ENCODE assay signal across 12 mouse cellular contexts in genomic region chr4:137465125-137465787, GRCm38 (mm10). TPM values are rescaled to one million over a fixed set of nuclear protein-coding genes. Genes with fewer than 3 reads are reported as not detected.
DNase-seq lines count a peak whose midpoint lies in the region; ATAC-seq and TF ChIP-seq lines count a peak whose summit lies in the region.
"Had no signal": no experiment of that assay in that cellular context is flagged by ENCODE, and none has a peak within 500 bp of the region (broad histone marks: within the 10 kb centered on the region; RNA-seq: fewer than 3 reads in every experiment).

No protein-coding gene starts in this region.

- TF ChIP-seq POLR2A in liver, adult 2 months (IDR thresholded peaks at IDR 0.05; ENCODE audit: extremely low read depth, insufficient read depth, low read length), result no peak

- H3K27me3 ChIP-seq in liver, adult 2 months (ENCODE audit: control insufficient read depth, insufficient read depth, low read length), result no peaks in the 10 kb centered on the region
- peaks cover 22% of the 10 kb centered on the region for H3K27me3 ChIP-seq in liver, embryonic 12.5 days (replicated peaks)
- H3K27me3 ChIP-seq in embryonic facial prominence, embryonic 15.5 days, result no peaks in the 10 kb centered on the region
- H3K27me3 ChIP-seq in heart, embryonic 15.5 days, result no peaks in the 10 kb centered on the region
- H3K27me3 ChIP-seq in limb, embryonic 10.5 days (ENCODE audit: low read depth, poor library complexity, severe bottlenecking), result no peaks in the 10 kb centered on the region

- H3K79me2 ChIP-seq in liver, adult 2 months (ENCODE audit: control insufficient read depth, insufficient read depth, low read length), result no peaks in the 10 kb centered on the region

- H3K36me3 ChIP-seq in liver, adult 2 months (ENCODE audit: control insufficient read depth, insufficient read depth, low read length), result no peaks in the 10 kb centered on the region
- no peaks in the 10 kb centered on the region for H3K36me3 ChIP-seq in liver, embryonic 12.5 days
- no peaks in the 10 kb centered on the region for H3K36me3 ChIP-seq in embryonic facial prominence, embryonic 15.5 days
- no peaks in the 10 kb centered on the region for H3K36me3 ChIP-seq in heart, embryonic 15.5 days
- no peaks in the 10 kb centered on the region for H3K36me3 ChIP-seq in limb, embryonic 10.5 days
- H3K36me3 ChIP-seq: midbrain, embryonic 13.5 days had no signal

- H3K4me2 ChIP-seq in liver, embryonic 12.5 days, result no peak overlapping the region
- no peak overlapping the region for H3K4me2 ChIP-seq in embryonic facial prominence, embryonic 15.5 days (replicated peaks)
- no peak overlapping the region for H3K4me2 ChIP-seq in heart, embryonic 15.5 days
- H3K4me2 ChIP-seq: midbrain, embryonic 13.5 days had no signal

- TF ChIP-seq CTCF in liver, adult 2 months (IDR thresholded peaks at IDR 0.05; ENCODE audit: low read depth, low read length), result no peak

- H3K27ac ChIP-seq in liver, adult 2 months (replicated peaks; ENCODE audit: insufficient read depth, low read depth, low read length), result 0 out of 2 replicates have a peak overlapping the region, but pooled peaks have one; percentile 9
- no peak overlapping the region for H3K27ac ChIP-seq in liver, embryonic 12.5 days
- H3K27ac ChIP-seq in embryonic facial prominence, embryonic 15.5 days (replicated peaks), result peak overlapping the region; percentile 65
- peak overlapping the region; percentile 91 for H3K27ac ChIP-seq in heart, embryonic 15.5 days
- H3K27ac ChIP-seq in limb, embryonic 10.5 days, result peak overlapping the region; percentile 62
- H3K27ac ChIP-seq: midbrain, embryonic 13.5 days had no signal

- ATAC-seq in liver, embryonic 12.5 days, result no peak
- ATAC-seq in embryonic facial prominence, embryonic 15.5 days (ENCODE audit: insufficient number of reproducible peaks, low FRiP score, low TSS enrichment, low read depth), result no peak
- no peak for ATAC-seq in heart, embryonic 15.5 days (replicated peaks; ENCODE audit: insufficient number of reproducible peaks, insufficient read depth, low FRiP score, low read depth)
- ATAC-seq in inflammation-experienced regulatory T-cells, adult 6 months, result no peak
- ATAC-seq: midbrain, embryonic 13.5 days had no signal

- H3K4me1 ChIP-seq in liver, adult 2 months (ENCODE audit: control insufficient read depth, insufficient read depth, low read length), result 0 out of 2 replicates have a peak, but pooled peaks cover 3% of the 10 kb centered on the region
- H3K4me1 ChIP-seq in liver, embryonic 12.5 days, result peaks cover 44% of the 10 kb centered on the region
- H3K4me1 ChIP-seq in embryonic facial prominence, embryonic 15.5 days, result peaks cover 58% of the 10 kb centered on the region
- H3K4me1 ChIP-seq in heart, embryonic 15.5 days (replicated peaks), result peaks cover 55% of the 10 kb centered on the region
- peaks cover 62% of the 10 kb centered on the region for H3K4me1 ChIP-seq in limb, embryonic 10.5 days

- no peaks in the 10 kb centered on the region for H3K9me3 ChIP-seq in liver, embryonic 12.5 days (replicated peaks)
- H3K9me3 ChIP-seq in embryonic facial prominence, embryonic 15.5 days (replicated peaks), result no peaks in the 10 kb centered on the region
- no peaks in the 10 kb centered on the region for H3K9me3 ChIP-seq in heart, embryonic 15.5 days (replicated peaks)
- no peaks in the 10 kb centered on the region for H3K9me3 ChIP-seq in limb, embryonic 10.5 days (replicated peaks)
- H3K9me3 ChIP-seq: midbrain, embryonic 13.5 days had no signal

- DNase-seq in liver, adult 2 months (ENCODE audit: extremely low read depth, low read depth, low spot score), result no peak
- DNase-seq in limb, embryonic 10.5 days (ENCODE audit: low spot score), result no peak
- DNase-seq in spleen, postnatal 14 days (ENCODE audit: low spot score in 2 of 2), result no peak
- DNase-seq: cerebellum, adult 11 months had no signal

- no peak overlapping the region for H3K9ac ChIP-seq in liver, adult 2 months (ENCODE audit: low read depth, low read length)
- no peak overlapping the region for H3K9ac ChIP-seq in liver, embryonic 12.5 days
- no peak overlapping the region for H3K9ac ChIP-seq in embryonic facial prominence, embryonic 15.5 days
- H3K9ac ChIP-seq in heart, embryonic 15.5 days, result no peak overlapping the region
- H3K9ac ChIP-seq: midbrain, embryonic 13.5 days had no signal

- WGBS in liver, adult 2 months, result 69% methylated on average over 13 of the region's 13 CpGs
- 55% methylated on average over 13 of the region's 13 CpGs for WGBS in liver, embryonic 12.5 days (ENCODE audit: insufficient replicate concordance)
- 52% methylated on average over 13 of the region's 13 CpGs for WGBS in embryonic facial prominence, embryonic 15.5 days
- WGBS in heart, embryonic 15.5 days, result 52% methylated on average over 13 of the region's 13 CpGs
- 79% methylated on average over 13 of the region's 13 CpGs for WGBS in limb, embryonic 10.5 days

- H3K4me3 ChIP-seq in liver, adult 2 months (ENCODE audit: insufficient read depth, low read depth, low read length), result no peak overlapping the region
- no peak overlapping the region for H3K4me3 ChIP-seq in liver, embryonic 12.5 days
- no peak overlapping the region for H3K4me3 ChIP-seq in embryonic facial prominence, embryonic 15.5 days (replicated peaks)
- H3K4me3 ChIP-seq in heart, embryonic 15.5 days, result no peak overlapping the region
- no peak overlapping the region for H3K4me3 ChIP-seq in limb, embryonic 10.5 days
- H3K4me3 ChIP-seq: midbrain, embryonic 13.5 days had no signal

RNA-seq across cellular contexts. Expression of gene Hspg2, which starts 3.3 kb away (rescaled TPM):
- 7.2 and 11.8 TPM in 2 replicates for total RNA-seq in liver, adult 2 months (2014; rRNA removed)
- 7.2 and 7.6 TPM in 2 replicates for polyA plus RNA-seq in liver, adult 2 months (2012; rRNA removed)
- polyA plus RNA-seq in liver, embryonic 12.5 days (2016; fragmentation: Nextera tagmentation; extraction: Ambion mirVana), result 6.4 and 7.3 TPM in 2 replicates
- 48.5 and 49.1 TPM in 2 replicates for polyA plus RNA-seq in embryonic facial prominence, embryonic 15.5 days (2015; fragmentation: Nextera tagmentation; extraction: Ambion mirVana)
- polyA plus RNA-seq in heart, embryonic 15.5 days (2015; fragmentation: Nextera tagmentation; extraction: Ambion mirVana), result 41.3 and 56.3 TPM in 2 replicates
- polyA plus RNA-seq in limb, embryonic 10.5 days (2016; fragmentation: Nextera tagmentation; extraction: Ambion mirVana), result 20.8 and 23.3 TPM in 2 replicates
- polyA plus RNA-seq in inflammation-experienced regulatory T-cells, adult 6 months (2017; shearing (Covaris generic)), result not detected

RNA-seq across cellular contexts. Expression of gene 1700013G24Rik, which starts 12.2 kb away (rescaled TPM):
- total RNA-seq in liver, adult 2 months (2014; rRNA removed), result not detected in 2 replicates
- polyA plus RNA-seq in liver, adult 2 months (2012; rRNA removed), result 0.09 TPM in 1 of 2 replicates, not detected in the other
- polyA plus RNA-seq in liver, embryonic 12.5 days (2016; fragmentation: Nextera tagmentation; extraction: Ambion mirVana), result not detected in 2 replicates
- not detected in 2 replicates for polyA plus RNA-seq in embryonic facial prominence, embryonic 15.5 days (2015; fragmentation: Nextera tagmentation; extraction: Ambion mirVana)
- polyA plus RNA-seq in heart, embryonic 15.5 days (2015; fragmentation: Nextera tagmentation; extraction: Ambion mirVana), result not detected in 2 replicates
- not detected in 2 replicates for polyA plus RNA-seq in limb, embryonic 10.5 days (2016; fragmentation: Nextera tagmentation; extraction: Ambion mirVana)
- polyA plus RNA-seq in inflammation-experienced regulatory T-cells, adult 6 months (2017; shearing (Covaris generic)), result not detected
- total RNA-seq: left cerebral cortex, postnatal 14 days had no signal
- polyA plus RNA-seq: midbrain, embryonic 13.5 days; spleen, adult 2 months; urinary bladder, adult 2 months had no signal

RNA-seq across cellular contexts. Expression of gene Cela3b, which starts 34.9 kb away (rescaled TPM):
- total RNA-seq in liver, adult 2 months (2014; rRNA removed), result 16.6 and 59.5 TPM in 2 replicates
- polyA plus RNA-seq in liver, adult 2 months (2012; rRNA removed), result 0.42 and 1.0 TPM in 2 replicates
- polyA plus RNA-seq in liver, embryonic 12.5 days (2016; fragmentation: Nextera tagmentation; extraction: Ambion mirVana), result not detected in 2 replicates
- polyA plus RNA-seq in embryonic facial prominence, embryonic 15.5 days (2015; fragmentation: Nextera tagmentation; extraction: Ambion mirVana), result not detected in 2 replicates
- polyA plus RNA-seq in heart, embryonic 15.5 days (2015; fragmentation: Nextera tagmentation; extraction: Ambion mirVana), result not detected in 2 replicates
- polyA plus RNA-seq in limb, embryonic 10.5 days (2016; fragmentation: Nextera tagmentation; extraction: Ambion mirVana), result not detected in 2 replicates
- not detected for polyA plus RNA-seq in inflammation-experienced regulatory T-cells, adult 6 months (2017; shearing (Covaris generic))
- total RNA-seq: left cerebral cortex, postnatal 14 days had no signal
- polyA plus RNA-seq: midbrain, embryonic 13.5 days; urinary bladder, adult 2 months had no signal

RNA-seq across cellular contexts. Expression of gene Cela3a, which starts 55.7 kb away (rescaled TPM):
- not detected in 2 replicates for total RNA-seq in liver, adult 2 months (2014; rRNA removed)
- not detected in 2 replicates for polyA plus RNA-seq in liver, adult 2 months (2012; rRNA removed)
- not detected in 2 replicates for polyA plus RNA-seq in liver, embryonic 12.5 days (2016; fragmentation: Nextera tagmentation; extraction: Ambion mirVana)
- polyA plus RNA-seq in embryonic facial prominence, embryonic 15.5 days (2015; fragmentation: Nextera tagmentation; extraction: Ambion mirVana), result not detected in 2 replicates
- not detected in 2 replicates for polyA plus RNA-seq in heart, embryonic 15.5 days (2015; fragmentation: Nextera tagmentation; extraction: Ambion mirVana)
- polyA plus RNA-seq in limb, embryonic 10.5 days (2016; fragmentation: Nextera tagmentation; extraction: Ambion mirVana), result not detected in 2 replicates
- polyA plus RNA-seq in inflammation-experienced regulatory T-cells, adult 6 months (2017; shearing (Covaris generic)), result not detected
- total RNA-seq: left cerebral cortex, postnatal 14 days had no signal
- polyA plus RNA-seq: midbrain, embryonic 13.5 days; urinary bladder, adult 2 months had no signal
